In genomic region chr1:184590634-184591033, GRCm38 (mm10) we compare ENCODE assay signal across 18 mouse cellular contexts.
A peak's percentile ranks its signal among the peaks of the same experiment; 100 is the strongest.
DNase-seq lines count a peak whose midpoint lies in the region; TF ChIP-seq lines count a peak whose summit lies in the region.
"Had no signal": no experiment of that assay in that cellular context is flagged by ENCODE, and none has a peak within 500 bp of the region (broad histone marks: within the 10 kb centered on the region; RNA-seq: fewer than 3 reads in every experiment).

No protein-coding gene starts in this region.

- no peak for TF ChIP-seq CTCF in kidney, adult 2 months (conservative IDR thresholded peaks at IDR 0.05; ENCODE audit: insufficient read depth, insufficient read length, low read depth, low read length)

- DNase-seq in gastrocnemius, adult 18-20 months (ENCODE audit: low spot score) = peak; percentile 15
- DNase-seq in gastrocnemius, postnatal 36 days = no peak
- peak; percentile 14 for DNase-seq in kidney, adult 2 months
- DNase-seq in kidney, adult 11 months = no peak
- DNase-seq in kidney, postnatal 36 days = peak; percentile 8 to 12
- DNase-seq in limb, embryonic 10.5 days (ENCODE audit: low spot score) = no peak
- DNase-seq: B cell, adult 2 months; cerebellum, adult 11-12 months; cerebellum, postnatal 25 days; lung, postnatal 4 days; right cerebral cortex, postnatal 14 days; thymus, postnatal 36 days had no signal

- no peaks in the 10 kb centered on the region for H3K36me3 ChIP-seq in kidney, adult 2 months (ENCODE audit: control insufficient read depth, insufficient read depth, low read length)
- H3K36me3 ChIP-seq in limb, embryonic 10.5 days = no peaks in the 10 kb centered on the region
- H3K36me3 ChIP-seq: forebrain, embryonic 12.5 days; heart, embryonic 15.5 days; hindbrain, embryonic 13.5 days; limb, embryonic 15.5 days; midbrain, embryonic 12.5 days had no signal

- intact Hi-C loops in gastrocnemius, postnatal 36 days (cut with DNase I) = no loop called here

- H3K27ac ChIP-seq in kidney, adult 2 months (ENCODE audit: insufficient read depth, low read depth, low read length) = no peak overlapping the region
- H3K27ac ChIP-seq in brown adipose tissue, adult 24 weeks (replicated peaks; ENCODE audit: low read depth, low read length) = peak overlapping the region; percentile 63; the same call in 1 of the 2 replicates
- H3K27ac ChIP-seq in limb, embryonic 10.5 days = no peak overlapping the region
- H3K27ac ChIP-seq: forebrain, embryonic 12.5 days; heart, embryonic 15.5 days; hindbrain, embryonic 13.5 days; limb, embryonic 15.5 days; midbrain, embryonic 12.5 days had no signal

- TF ChIP-seq POLR2A in kidney, adult 2 months (IDR thresholded peaks at IDR 0.05; ENCODE audit: low read depth, low read length) = no peak

- no peaks in the 10 kb centered on the region; the same call in 1 of the 2 replicates for H3K27me3 ChIP-seq in kidney, adult 2 months (replicated peaks; ENCODE audit: control insufficient read depth, insufficient read depth, low read length)
- no peaks in the 10 kb centered on the region for H3K27me3 ChIP-seq in limb, embryonic 10.5 days (ENCODE audit: low read depth, poor library complexity, severe bottlenecking)
- H3K27me3 ChIP-seq: forebrain, embryonic 12.5 days; heart, embryonic 15.5 days; hindbrain, embryonic 13.5 days; midbrain, embryonic 12.5 days had no signal

- whole genome bisulfite sequencing in kidney, adult 2 months = 48% methylated on average over 7 of the region's 7 CpGs
- WGBS in limb, embryonic 10.5 days = 77% methylated on average over 7 of the region's 7 CpGs

- H3K9me3 ChIP-seq in limb, embryonic 10.5 days (replicated peaks) = no peaks in the 10 kb centered on the region
- H3K9me3 ChIP-seq: forebrain, embryonic 12.5 days; heart, embryonic 15.5 days; hindbrain, embryonic 13.5 days; limb, embryonic 15.5 days; midbrain, embryonic 12.5 days had no signal

- H3K4me1 ChIP-seq in kidney, adult 2 months (ENCODE audit: control insufficient read depth, insufficient read depth, low read length) = no peaks in the 10 kb centered on the region
- H3K4me1 ChIP-seq in brown adipose tissue, adult 24 weeks (ENCODE audit: control insufficient read depth, insufficient read depth, insufficient read length, low read length) = peaks cover 20% of the 10 kb centered on the region
- peaks cover 18% of the 10 kb centered on the region for H3K4me1 ChIP-seq in limb, embryonic 10.5 days
- H3K4me1 ChIP-seq: forebrain, embryonic 12.5 days; heart, embryonic 15.5 days; hindbrain, embryonic 13.5 days; midbrain, embryonic 12.5 days had no signal

- no peak overlapping the region for H3K4me3 ChIP-seq in kidney, adult 2 months (ENCODE audit: insufficient read depth, low read depth, low read length)
- no peak overlapping the region for H3K4me3 ChIP-seq in brown adipose tissue, adult 24 weeks (ENCODE audit: insufficient read depth, low read depth, low read length)
- H3K4me3 ChIP-seq in limb, embryonic 10.5 days = no peak overlapping the region
- H3K4me3 ChIP-seq: forebrain, embryonic 12.5 days; heart, embryonic 15.5 days; hindbrain, embryonic 13.5 days; limb, embryonic 15.5 days; midbrain, embryonic 12.5 days had no signal

Comparison
In these comparisons a context has a peak if more than half of its experiments do, and no peak if none do; other contexts are left out.
1. DNase-seq: peak in gastrocnemius, adult 18-20 months (single experiment), kidney, adult 2 months (single experiment) and kidney, postnatal 36 days (2 of 2); none in gastrocnemius, postnatal 36 days (0 of 2), kidney, adult 11 months (single experiment) and limb, embryonic 10.5 days (single experiment).